Mouse (Mus musculus) spleen, adult 12 weeks (tissue): ENCODE measurements around the gene Nox3.

Experiments
- DNase-seq: peaks from one replicate; pipeline ENCODE4 v3.0.0; 2022; ENCODE audit warnings: low spot score

The Nox3 gene

DNA sequence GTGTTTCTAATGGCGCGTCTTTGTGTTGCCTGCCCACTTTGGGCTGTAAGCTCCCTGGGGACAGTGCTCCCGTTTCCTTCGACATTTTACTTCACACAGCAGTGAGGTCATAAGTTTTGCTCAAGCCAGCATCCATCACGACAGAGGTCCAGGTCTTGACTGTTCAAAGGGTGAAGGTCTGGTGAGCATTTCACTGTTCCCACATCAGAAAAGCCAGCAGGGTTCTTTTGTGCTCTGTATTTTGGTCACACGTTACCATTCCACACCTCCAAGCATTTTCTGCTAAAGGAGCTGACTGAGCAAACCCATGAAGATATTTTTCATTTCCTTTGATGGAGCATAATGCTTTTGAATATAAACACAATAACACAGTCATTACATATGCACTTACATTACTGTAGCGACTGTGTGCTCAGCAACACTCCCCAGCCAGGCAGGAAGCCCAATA is 85.7 kb downstream of the Nox3 start:
- no peak for DNase-seq

DNA sequence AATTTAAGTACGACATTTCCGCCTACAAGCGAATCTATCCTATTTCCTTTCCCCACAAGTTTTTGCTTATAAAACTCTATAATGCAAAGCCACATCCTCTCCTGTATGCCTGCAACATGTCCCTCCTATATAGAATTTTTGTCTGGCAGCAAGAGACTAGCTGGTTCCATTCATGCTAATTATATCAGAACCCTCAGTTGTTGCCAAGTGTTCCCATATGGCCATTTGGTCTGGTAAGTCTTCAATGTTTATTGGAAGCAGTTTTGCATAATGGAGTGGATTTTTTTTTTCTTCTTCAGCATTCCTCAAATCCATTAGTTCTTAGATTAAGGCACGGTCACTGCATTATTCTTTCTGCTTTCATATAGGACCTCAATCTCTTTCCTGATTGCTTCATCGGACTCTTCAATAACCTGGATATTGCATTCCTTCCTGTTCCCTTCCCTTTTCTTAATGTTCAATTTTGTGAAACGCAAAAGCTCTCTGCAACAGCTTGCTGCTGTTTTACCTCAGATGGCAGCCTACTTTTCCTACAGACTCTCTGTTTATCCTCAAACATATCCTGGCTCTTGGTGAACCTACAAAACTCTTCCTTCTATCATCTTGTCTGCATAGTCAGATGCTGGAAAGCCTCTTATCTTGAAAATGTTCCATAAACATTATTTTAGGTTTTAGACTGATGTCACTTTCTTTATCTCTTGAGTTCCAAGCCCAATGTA is 92.9 kb downstream of the Nox3 start:
- DNase-seq = no peak

DNA sequence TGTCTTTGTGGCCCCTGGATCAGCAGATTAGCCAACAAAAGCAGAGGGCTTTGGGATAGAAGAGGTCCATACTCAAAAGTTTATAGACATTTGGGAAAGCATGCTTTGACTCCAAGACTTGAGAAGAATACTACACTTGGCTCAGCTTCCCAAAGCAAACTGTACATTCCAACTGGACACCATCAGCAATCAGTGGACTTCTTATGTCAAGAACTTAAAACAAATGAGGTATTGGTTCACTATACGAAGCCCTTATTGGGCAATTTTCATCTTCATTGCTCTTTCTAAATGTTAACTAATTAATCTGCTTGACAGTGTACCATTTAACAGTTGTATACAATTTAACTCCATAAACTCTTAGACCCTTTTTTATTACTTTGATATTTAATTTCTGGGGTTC is 97.7 kb downstream of the Nox3 start:
- DNase-seq = no peak

DNA sequence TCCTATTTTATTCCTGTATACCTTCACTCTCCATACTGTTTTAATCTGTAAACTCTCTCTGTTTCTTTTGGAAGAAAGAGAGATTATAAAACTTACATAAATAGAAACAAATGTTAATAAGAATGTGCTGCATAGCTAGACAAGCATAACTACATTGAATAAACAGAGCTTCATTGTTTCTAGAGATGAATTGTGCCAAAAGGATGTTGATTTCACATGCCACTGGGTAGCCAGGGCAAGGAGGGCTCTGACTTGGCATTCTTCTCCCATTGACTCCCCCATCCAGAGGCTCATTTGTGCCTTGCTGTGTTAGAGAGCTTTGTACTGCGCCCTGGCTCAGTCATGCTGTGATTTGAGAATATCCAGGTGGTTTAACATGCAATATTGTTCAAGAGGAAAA is 98.2 kb downstream of the Nox3 start:
- DNase-seq = no peak

DNA sequence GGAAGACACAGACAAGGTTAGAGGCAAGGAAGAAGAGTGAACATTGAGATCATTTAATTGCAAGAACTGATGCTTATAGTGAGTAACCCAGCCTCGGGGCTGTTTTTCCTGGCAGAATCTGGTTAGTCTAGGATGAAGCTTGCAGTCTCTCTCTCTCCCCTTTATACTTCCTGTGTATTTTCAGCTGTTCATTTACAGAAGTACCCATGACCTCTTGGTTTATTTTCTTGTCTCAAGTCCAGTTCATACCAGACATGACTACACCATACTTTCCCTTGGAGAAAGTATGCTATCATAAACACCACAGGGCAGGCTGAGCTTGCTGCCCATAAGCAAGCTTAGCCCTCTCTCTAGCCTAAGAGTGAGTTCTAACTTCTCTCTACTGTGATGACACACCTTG is 98.9 kb downstream of the Nox3 start:
- no peak for DNase-seq
